Mouse (Mus musculus) CH12.LX (cell line): ENCODE data around the gene Nsg2. TPM values are rescaled to one million over a fixed set of nuclear protein-coding genes. Genes with fewer than 3 reads are reported as not detected.

ENCODE experiments used
- DNase-seq: peaks from one replicate; pipeline ENCODE4 v3.0.0-alpha.2; 2013; ENCODE audit errors: extremely low read depth
- H3K27ac ChIP-seq: 2 replicates; pipeline ENCODE4 v1.5.1; 2012; ENCODE audit warnings: low read depth, mild to moderate bottlenecking, control low read depth, moderate library complexity; ENCODE audit not compliant: insufficient read depth
- H3K27me3 ChIP-seq: replicated peaks from 2 replicates; pipeline ENCODE3; 2012; ENCODE audit warnings: inconsistent platforms
- H3K36me3 ChIP-seq, 2 experiments: replicated peaks in 1 of 2; 2 replicates each; pipeline versions ENCODE3 to v1.6.1; 2012; ENCODE audit warnings: inconsistent platforms in 1 of 2, low read length in 1 of 2, mild to moderate bottlenecking in 1 of 2, mixed read lengths in 1 of 2, moderate library complexity in 1 of 2; ENCODE audit not compliant: control insufficient read depth in 1 of 2, insufficient read depth in 1 of 2
- H3K4me1 ChIP-seq, 2 experiments: 2 replicates each; pipeline ENCODE4 v1.6.1; 2012; ENCODE audit warnings: inconsistent platforms in 1 of 2, moderate library complexity in 1 of 2; ENCODE audit not compliant: insufficient read depth in 2 of 2, control insufficient read depth in 1 of 2
- H3K4me2 ChIP-seq: 2 replicates; pipeline ENCODE4 v1.6.1; 2012; ENCODE audit warnings: low read depth, mild to moderate bottlenecking, control low read depth; ENCODE audit not compliant: poor library complexity, insufficient read depth, severe bottlenecking
- H3K4me3 ChIP-seq, 3 experiments: fragments of 150-350 bp in 1 of 3; sonication (generic) in 1 of 3; replicated peaks in 1 of 3; 2 replicates each; pipeline versions ENCODE3 to v1.5.1; 2011 to 2012; ENCODE audit warnings: low read depth in 2 of 3, low read length in 2 of 3, mild to moderate bottlenecking in 2 of 3, moderate library complexity in 2 of 3, control low read depth in 1 of 3, improper control_type of control experiment in 1 of 3, inconsistent platforms in 1 of 3, mixed read lengths in 1 of 3; ENCODE audit not compliant: poor library complexity in 1 of 3
- H3K79me2 ChIP-seq: replicated peaks from 2 replicates; pipeline ENCODE4 v1.6.1; 2012; ENCODE audit warnings: mild to moderate bottlenecking, moderate library complexity; ENCODE audit not compliant: control insufficient read depth, poor library complexity, insufficient read depth, severe bottlenecking; ENCODE audit errors: extremely low read depth
- H3K9ac ChIP-seq: 2 replicates; pipeline ENCODE4 v1.6.1; 2012; ENCODE audit warnings: low read depth, mild to moderate bottlenecking, control low read depth, moderate library complexity; ENCODE audit not compliant: insufficient read depth
- H3K9me3 ChIP-seq: replicated peaks from 2 replicates; pipeline ENCODE3; 2012; ENCODE audit warnings: low read length, inconsistent platforms, mixed read lengths
- CTCF ChIP-seq, 2 experiments: IDR thresholded peaks in 1 of 2; conservative IDR thresholded peaks in 1 of 2; 2 replicates each; pipeline ENCODE4 v1.5.1; 2011 to 2012; ENCODE audit warnings: low read depth in 2 of 2, low read length in 2 of 2, improper control_type of control experiment in 1 of 2, inconsistent platforms in 1 of 2, mild to moderate bottlenecking in 1 of 2, moderate library complexity in 1 of 2
- ELF1 ChIP-seq: IDR thresholded peaks from 2 replicates; pipeline ENCODE4 v1.6.1; 2014; ENCODE audit warnings: low read depth, mild to moderate bottlenecking, inconsistent platforms, low read length, improper control_type of control experiment
- EP300 ChIP-seq: IDR thresholded peaks from 2 replicates; pipeline ENCODE4 v1.6.1; 2011; ENCODE audit warnings: low read length, improper control_type of control experiment
- ETS1 ChIP-seq: conservative IDR thresholded peaks from 2 replicates; pipeline ENCODE4 v1.6.1; 2012; ENCODE audit warnings: low read depth, mild to moderate bottlenecking, inconsistent platforms, low read length, improper control_type of control experiment, moderate library complexity
- IRF4 ChIP-seq: IDR thresholded peaks from 2 replicates; pipeline ENCODE4 v1.6.1; 2014; ENCODE audit warnings: low read depth, mild to moderate bottlenecking, inconsistent platforms, low read length, improper control_type of control experiment
- JUND ChIP-seq: conservative IDR thresholded peaks from 2 replicates; pipeline ENCODE4 v1.6.1; 2011; ENCODE audit warnings: low read depth, low read length, improper control_type of control experiment
- MAFK ChIP-seq: IDR thresholded peaks from 2 replicates; pipeline ENCODE4 v1.6.1; 2011; ENCODE audit warnings: low read length, improper control_type of control experiment; ENCODE audit not compliant: insufficient replicate concordance
- MAX ChIP-seq: IDR thresholded peaks from 2 replicates; pipeline ENCODE4 v1.6.1; 2011; ENCODE audit warnings: low read length, improper control_type of control experiment
- MEF2A ChIP-seq: IDR thresholded peaks from 2 replicates; pipeline ENCODE4 v1.6.1; 2014; ENCODE audit warnings: low read depth, mild to moderate bottlenecking, inconsistent platforms, low read length, improper control_type of control experiment, borderline replicate concordance
- MXI1 ChIP-seq: IDR thresholded peaks from 2 replicates; pipeline ENCODE4 v1.6.1; 2011; ENCODE audit warnings: mild to moderate bottlenecking, low read depth, low read length, improper control_type of control experiment
- NELFE ChIP-seq: IDR thresholded peaks from 2 replicates; pipeline ENCODE4 v1.6.1; 2011; ENCODE audit warnings: low read depth, low read length, improper control_type of control experiment
- NRF1 ChIP-seq: IDR thresholded peaks from 2 replicates; pipeline ENCODE4 v1.6.1; 2014; ENCODE audit warnings: low read depth, mild to moderate bottlenecking, inconsistent platforms, low read length, improper control_type of control experiment, moderate library complexity
- POLR2AphosphoS2 ChIP-seq: IDR thresholded peaks from 2 replicates; pipeline ENCODE4 v1.6.1; 2011; ENCODE audit warnings: low read depth, low read length, improper control_type of control experiment
- RAD21 ChIP-seq: IDR thresholded peaks from 2 replicates; pipeline ENCODE4 v1.6.1; 2011; ENCODE audit warnings: low read depth, mild to moderate bottlenecking, low read length, improper control_type of control experiment, moderate library complexity
- RCOR1 ChIP-seq: conservative IDR thresholded peaks from 2 replicates; pipeline ENCODE4 v1.6.1; 2012; ENCODE audit warnings: low read depth, mild to moderate bottlenecking, inconsistent platforms, low read length, improper control_type of control experiment
- TBP ChIP-seq: conservative IDR thresholded peaks from 2 replicates; pipeline ENCODE4 v1.6.1; 2011; ENCODE audit warnings: low read depth, low read length, improper control_type of control experiment
- TCF12 ChIP-seq: IDR thresholded peaks from 2 replicates; pipeline ENCODE4 v1.6.1; 2014; ENCODE audit warnings: low read depth, mild to moderate bottlenecking, inconsistent platforms, low read length, improper control_type of control experiment
- ZNF384 ChIP-seq: IDR thresholded peaks from 2 replicates; pipeline ENCODE4 v1.6.1; 2012; ENCODE audit warnings: low read depth, low read length, improper control_type of control experiment, inconsistent platforms
- dilution Hi-C: fragments of 300-500 bp; cut with MboI; formaldehyde crosslinking; loops from 2 replicates; pipeline ENCODE4 v1.14.3; 2020; ENCODE audit warnings: low sequenced_read_pairs; ENCODE audit not compliant: extremely low pct_unique_long_range_greater_than_20kb, extremely low pct_ligation_motif_present
- in situ Hi-C: fragments of 300-500 bp; cut with MboI; formaldehyde crosslinking; loops from 3 replicates; pipeline ENCODE4 v1.14.3; 2019; ENCODE audit warnings: low sequenced_read_pairs, low pct_ligation_motif_present, low pct_unique_long_range_greater_than_20kb, mixed read lengths
- polyA plus RNA-seq: library from polyadenylated mRNA; unstranded; fragments of >175 nt; gene quantifications from 2 replicates; pipeline ENCODE4 v1.2.1, GENCODE M21; 2012; ENCODE audit warnings: low read depth; ENCODE audit not compliant: insufficient read length
- total RNA-seq, 2 experiments: library from RNA; depleted of rRNA; stranded (reverse); fragments of 300-350 nt in 1 of 2; fragments of >200 nt in 1 of 2; gene quantifications; 2 replicates each; pipeline ENCODE4 v1.2.3; 2012 to 2014

The Nsg2 gene
- total and polyA plus RNA-seq, 3 experiments: 2.8 to 7.5 (median 7.4) TPM

DNA sequence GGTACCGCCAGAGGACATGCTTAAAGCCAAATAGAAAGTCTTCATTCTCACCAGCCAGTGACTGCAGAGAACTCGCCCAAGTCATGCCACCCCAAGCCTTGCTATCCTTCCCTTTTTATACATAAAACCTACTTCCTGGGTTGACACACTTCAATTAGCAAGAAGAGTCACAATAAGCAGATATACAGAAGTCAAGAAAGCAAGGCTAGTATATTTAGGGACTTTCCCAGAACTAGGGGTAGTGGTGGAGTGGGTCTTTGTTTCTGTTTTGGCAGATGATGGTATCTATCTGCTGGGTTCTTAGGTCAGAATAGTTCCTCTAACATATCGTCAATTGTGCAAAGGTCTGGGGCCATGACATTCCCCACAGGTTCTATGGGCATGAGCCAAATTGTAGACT lies 7.7 kb upstream of the Nsg2 start:
- H3K79me2 ChIP-seq: no peaks in the 10 kb centered on the region
- in situ Hi-C loops: loop anchor here (10.0 to 25.0 kb wide), 2 partner anchors 142 to 320 kb away; partner anchors contain the start of gene Hbq1a
- dilution Hi-C loops: no loop called here

DNA sequence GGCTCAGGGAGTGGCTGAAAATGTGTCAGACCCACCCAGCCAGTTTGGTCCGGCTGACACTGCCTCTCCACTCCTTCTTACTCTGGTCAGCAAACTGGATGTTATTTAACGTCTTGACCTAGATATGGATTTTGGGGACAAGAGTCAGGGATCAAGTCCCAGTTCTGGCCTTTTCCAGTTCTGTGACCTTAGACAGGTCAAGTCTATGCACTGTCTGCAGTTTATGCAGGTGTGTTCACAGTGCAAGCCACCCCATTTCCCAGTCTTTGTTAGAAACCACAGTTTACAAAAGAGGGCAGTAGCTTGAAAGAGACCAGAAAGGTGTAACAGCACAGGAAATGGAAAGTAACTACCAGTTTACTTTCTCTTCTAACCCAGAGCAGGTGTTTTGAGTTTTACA lies 547 bp upstream of the Nsg2 start:
- H3K9me3 ChIP-seq: no peaks in the 10 kb centered on the region
- dilution Hi-C loops: no loop called here
- TF ChIP-seq MAX: no peak
- TF ChIP-seq TBP: no peak
- no peak for TF ChIP-seq MEF2A
- no peak for TF ChIP-seq RCOR1
- TF ChIP-seq TCF12: no peak
- TF ChIP-seq NELFE: no peak
- TF ChIP-seq RAD21: no peak
- no peak for TF ChIP-seq MXI1
- no peak for TF ChIP-seq POLR2AphosphoS2
- no peak for TF ChIP-seq NRF1
- TF ChIP-seq ZNF384: no peak
- no peak for TF ChIP-seq CTCF (conservative IDR thresholded peaks at IDR 0.05 in 1 of 2, IDR thresholded peaks at IDR 0.05 in 1 of 2; ENCODE audit: low read depth in 2 of 2, low read length in 2 of 2)
- no peak for TF ChIP-seq EP300
- TF ChIP-seq ETS1: no peak
- no peak for TF ChIP-seq MAFK
- TF ChIP-seq, all 38 proteins: peak for 0
- no peaks in the 10 kb centered on the region for H3K36me3 ChIP-seq
- no peak for DNase-seq
- H3K79me2 ChIP-seq: no peaks in the 10 kb centered on the region
- in situ Hi-C loops: loop anchor here (5.0 to 25.0 kb wide), 4 partner anchors 65 to 313 kb away; partner anchors contain the start of gene Hbq1a
- no peaks in the 10 kb centered on the region for H3K27me3 ChIP-seq
- H3K4me1 ChIP-seq: peaks cover 0 to 26% of the 10 kb centered on the region in 2 experiments; a peak in 2 of 4 replicates
- no peak overlapping the region for H3K4me3 ChIP-seq
- H3K9ac ChIP-seq: no peak overlapping the region
- H3K4me2 ChIP-seq: no peak overlapping the region
- no peak overlapping the region for H3K27ac ChIP-seq

More for the DNA sequence above, 7.7 kb upstream of the Nsg2 start:
- no peak overlapping the region for H3K4me3 ChIP-seq
- H3K9ac ChIP-seq: no peak overlapping the region
- no peaks in the 10 kb centered on the region for H3K36me3 ChIP-seq
- H3K27me3 ChIP-seq: no peaks in the 10 kb centered on the region
- H3K4me1 ChIP-seq: peaks cover 5 to 22% of the 10 kb centered on the region in 2 experiments; a peak in 3 of 4 replicates
- no peaks in the 10 kb centered on the region for H3K9me3 ChIP-seq
- H3K4me2 ChIP-seq: peak overlapping the region; percentile 29; the same call in 1 of the 2 replicates
- no peak for DNase-seq
- TF ChIP-seq JUND: no peak
- TF ChIP-seq ELF1: peak; percentile 31; the same call in 1 of the 2 replicates
- TF ChIP-seq IRF4: no peak
- TF ChIP-seq TCF12: no peak
- TF ChIP-seq ZNF384: no peak
- no peak for TF ChIP-seq POLR2AphosphoS2
- H3K27ac ChIP-seq: no peak overlapping the region
